Mouse (Mus musculus): Measurements from ENCODE around the gene L3mbtl3.

The L3mbtl3 gene

DNA sequence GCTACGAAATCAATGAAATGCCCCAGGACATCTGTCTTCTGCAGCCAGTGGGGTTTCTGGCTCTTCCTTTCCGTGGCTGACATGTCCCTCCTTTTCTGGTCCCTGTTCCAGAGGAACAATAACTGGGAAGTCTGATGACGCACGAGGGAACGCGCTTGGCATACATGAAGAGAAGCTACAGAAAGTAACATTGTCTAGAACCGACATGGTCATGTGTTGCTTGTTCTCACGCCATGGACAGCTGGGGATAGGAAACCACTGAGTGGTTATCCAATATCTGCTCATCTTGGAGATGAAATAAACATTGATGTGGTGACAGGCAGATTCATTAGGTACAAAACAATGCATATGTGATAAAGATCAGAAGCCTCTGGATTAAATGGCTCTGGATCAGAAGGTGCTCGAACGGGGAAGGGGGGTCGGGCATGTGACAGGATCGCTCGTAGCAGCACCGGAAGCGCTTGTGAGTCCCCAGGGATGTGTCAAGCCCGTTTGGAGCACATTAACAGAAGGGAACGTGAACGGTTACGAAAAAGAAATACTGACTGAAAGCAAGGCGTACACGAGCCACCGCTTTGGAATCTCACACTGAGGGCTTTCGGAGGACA lies 37.8 kb downstream of the L3mbtl3 start:
- no peak for DNase-seq (ENCODE audit: low read depth, low spot score)

DNA sequence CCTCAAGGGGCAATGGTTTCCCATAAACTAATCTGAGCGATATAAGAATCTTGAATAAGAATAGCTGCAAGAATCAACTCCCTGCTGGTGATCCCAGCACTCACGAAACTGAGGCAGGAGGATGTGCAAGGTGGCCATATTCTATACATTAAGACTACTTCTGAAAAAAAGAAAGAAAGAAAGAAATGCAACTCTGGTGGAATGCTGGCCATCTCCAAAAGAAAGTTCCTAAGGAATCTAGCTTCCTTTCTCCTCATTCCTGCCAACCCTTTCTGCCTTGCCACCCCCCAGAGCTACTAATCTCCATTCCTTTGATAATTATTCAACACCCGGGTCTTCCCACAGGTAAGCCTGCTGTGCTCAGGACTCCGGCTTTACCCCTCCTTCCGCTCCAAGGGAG lies 41.8 kb downstream of the L3mbtl3 start:
- DNase-seq (ENCODE audit: low read depth, low spot score), result no peak

DNA sequence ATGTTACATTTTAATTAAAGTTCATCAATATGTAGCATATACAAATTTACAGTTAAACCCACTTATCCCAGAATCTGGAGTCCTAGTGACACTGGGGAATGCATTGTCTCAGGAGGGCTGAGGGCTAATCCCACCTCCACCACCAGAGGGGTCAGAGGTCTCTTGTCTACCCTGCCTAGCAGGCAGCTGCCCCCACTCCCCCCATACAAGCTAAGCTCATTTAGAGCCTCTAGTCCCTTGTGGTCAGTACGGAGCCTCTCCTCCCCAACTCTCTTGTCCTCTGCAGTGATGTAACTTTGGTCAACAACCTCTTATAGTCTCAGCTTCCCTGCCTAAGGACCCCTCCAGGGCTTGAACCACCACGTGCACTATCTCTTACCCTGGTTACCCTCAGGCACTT lies 43.0 kb downstream of the L3mbtl3 start:
- DNase-seq (ENCODE audit: low read depth, low spot score), result no peak

DNA sequence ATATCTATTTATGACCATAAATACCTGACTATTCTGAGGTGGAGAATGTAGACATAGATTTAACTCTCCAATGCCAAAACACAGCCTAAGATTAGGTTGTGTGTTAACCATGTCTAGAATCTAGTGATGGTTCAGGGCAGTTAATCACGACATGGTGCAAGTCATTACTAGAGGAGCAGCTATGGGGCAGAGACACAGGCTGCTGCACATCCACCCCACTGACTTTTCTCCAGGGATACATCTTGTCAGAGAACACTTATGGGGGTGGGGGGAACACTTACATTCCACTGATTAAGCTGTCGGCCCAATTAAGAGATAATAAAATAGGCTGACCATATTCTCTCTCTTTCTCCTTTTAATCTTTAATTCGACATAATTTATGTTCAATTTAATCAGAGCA lies 46.9 kb downstream of the L3mbtl3 start:
- no peak for DNase-seq (ENCODE audit: low read depth, low spot score)

DNA sequence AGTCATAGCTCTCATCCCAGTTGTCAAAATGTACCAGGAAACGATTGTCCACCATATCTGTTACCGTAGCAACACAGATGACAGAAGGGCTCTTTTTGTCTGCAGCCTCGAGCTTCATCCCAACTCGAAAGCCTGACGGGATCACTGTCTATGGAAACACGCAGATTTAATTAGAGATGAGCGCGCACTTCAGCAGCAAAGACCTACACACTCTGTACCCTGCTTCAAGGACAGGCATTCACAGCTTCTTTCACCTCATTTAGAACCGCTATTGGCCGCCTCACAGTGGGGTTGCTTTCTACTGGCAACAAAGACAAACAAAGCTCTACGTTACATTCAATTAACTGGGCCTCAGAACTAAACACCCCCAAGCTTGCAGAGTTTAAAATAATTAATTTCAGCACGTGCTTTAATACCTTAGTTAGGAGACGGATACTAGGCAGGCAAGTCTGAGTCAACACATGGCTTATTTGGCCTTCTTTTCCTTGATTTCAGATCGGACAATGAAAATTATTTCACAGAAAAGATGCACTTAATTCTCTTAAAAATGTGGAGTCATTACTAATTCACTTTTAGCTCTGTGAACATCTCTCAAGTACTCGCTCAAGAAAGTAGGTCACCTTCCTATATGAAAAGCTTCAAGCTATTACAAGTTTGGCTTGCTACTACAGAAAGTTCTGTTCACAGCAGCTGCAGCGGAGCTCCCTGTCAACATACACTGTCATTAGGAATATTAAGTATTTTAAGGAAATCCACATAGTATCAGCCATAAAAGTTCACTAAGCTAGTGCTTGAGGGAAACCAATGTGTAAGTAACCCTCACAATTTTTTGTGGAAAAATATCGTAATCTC lies 47.9 kb downstream of the L3mbtl3 start:
- no peak for DNase-seq (ENCODE audit: low read depth, low spot score)

DNA sequence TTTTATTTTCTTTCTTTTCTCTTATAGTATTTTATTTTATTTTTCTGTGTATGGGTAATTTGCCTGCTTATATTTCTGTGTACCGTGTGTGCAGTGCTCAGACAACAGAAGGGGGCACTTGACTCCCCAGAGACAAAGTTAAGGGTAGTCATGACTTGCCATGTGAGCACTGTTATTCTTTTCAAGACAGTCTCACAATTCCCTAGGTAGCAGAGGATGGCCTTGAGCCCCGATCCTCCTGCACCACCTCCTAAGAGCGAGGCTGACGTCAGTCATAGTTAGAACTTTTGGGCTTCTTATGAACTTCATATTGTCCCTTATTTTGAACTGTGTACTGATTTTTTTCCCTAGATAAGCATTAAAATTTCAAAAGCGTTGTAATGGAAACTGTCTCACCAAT lies 48.5 kb downstream of the L3mbtl3 start:
- no peak for DNase-seq (ENCODE audit: low read depth, low spot score)

DNA sequence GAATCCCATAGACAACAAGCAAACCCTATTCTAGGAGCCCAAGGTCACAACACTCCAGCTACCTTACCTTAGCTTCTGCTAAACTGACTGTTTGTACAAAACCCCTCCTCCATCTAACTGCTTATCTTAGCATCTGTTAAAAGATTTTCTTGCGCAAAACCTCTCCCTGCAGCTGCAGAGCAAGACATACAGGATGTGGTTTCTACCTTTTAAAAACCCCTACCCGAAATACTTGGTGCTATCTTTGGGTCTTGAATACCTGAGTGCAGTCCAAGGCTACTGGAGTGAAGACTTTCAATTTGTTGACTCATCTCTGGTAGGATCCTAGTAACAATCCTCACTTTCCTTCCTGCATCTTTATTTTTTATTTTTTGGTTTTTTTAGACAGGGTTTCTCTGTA lies 50.5 kb downstream of the L3mbtl3 start:
- no peak for DNase-seq (ENCODE audit: low read depth, low spot score)

DNA sequence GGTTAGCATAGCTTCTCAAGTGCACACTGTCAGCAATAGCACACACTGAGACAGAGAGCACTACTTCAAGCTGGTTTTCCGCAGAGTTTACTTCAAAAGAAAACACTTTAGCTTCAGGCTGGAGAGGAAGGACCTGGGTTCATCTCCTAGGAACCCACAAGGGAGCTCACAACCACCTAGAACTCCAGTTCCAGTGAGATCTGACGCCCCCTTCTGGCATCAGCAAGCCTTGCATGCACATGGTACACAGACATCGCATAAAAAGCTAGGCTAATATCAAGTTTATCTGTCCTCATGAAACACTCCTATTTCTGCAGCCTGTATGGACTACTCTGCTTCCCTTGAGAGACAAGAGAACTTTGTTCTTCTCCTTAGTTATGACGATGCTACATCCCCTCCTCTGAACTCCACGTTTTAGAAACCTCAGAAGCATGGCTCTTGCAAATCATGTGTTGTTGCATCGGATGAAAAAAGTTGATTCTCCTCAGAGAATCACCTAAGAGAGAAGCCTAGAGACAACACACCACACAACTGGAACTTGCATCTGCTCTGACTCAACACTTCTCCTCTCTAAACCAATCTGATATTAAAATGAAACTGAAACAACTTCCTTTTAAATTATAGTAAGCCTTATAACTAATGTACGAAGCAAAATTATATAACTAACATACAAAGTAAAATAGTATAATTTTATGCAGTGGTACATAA lies 53.3 kb downstream of the L3mbtl3 start:
- DNase-seq (ENCODE audit: low read depth, low spot score), result no peak

DNA sequence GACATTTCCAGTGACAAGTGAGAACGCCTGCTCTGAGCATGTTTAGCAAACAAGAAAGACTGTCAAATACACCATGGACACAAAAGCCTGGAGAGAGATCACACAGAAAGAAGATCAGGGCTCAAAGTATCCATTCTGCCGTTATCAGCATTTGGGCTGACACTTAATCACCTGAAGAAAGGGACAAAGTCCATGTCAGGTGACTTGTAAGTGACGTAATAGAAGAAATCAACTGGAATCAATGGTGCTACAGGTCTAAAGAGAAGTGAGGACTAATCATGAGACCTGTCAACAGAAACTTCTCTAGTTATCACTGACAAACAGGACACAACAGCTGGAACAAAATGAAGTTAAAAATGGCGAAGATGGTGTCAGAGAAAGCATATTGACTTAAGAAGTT lies 55.1 kb downstream of the L3mbtl3 start:
- DNase-seq (ENCODE audit: low read depth, low spot score), result no peak

DNA sequence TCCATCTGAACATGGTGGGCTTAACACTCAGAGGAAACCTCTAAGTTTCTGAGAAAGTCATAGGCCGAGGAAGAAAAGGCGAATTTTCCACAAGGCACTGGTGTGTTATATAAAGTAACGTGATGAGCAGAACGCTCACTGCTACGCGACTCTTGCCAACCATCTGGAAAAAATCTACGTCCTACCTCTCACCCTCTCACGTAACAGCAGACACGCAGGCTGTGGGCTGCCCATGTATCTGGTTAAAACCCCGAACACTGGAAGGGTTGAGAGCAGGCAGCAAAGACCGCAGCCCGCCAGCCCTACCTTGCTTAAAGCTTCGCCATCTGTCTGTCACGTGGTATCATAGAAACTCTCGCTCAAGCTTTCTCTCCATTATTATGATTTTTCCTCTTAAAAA lies 61.4 kb downstream of the L3mbtl3 start:
- DNase-seq (ENCODE audit: low read depth, low spot score), result peak; percentile 34

DNA sequence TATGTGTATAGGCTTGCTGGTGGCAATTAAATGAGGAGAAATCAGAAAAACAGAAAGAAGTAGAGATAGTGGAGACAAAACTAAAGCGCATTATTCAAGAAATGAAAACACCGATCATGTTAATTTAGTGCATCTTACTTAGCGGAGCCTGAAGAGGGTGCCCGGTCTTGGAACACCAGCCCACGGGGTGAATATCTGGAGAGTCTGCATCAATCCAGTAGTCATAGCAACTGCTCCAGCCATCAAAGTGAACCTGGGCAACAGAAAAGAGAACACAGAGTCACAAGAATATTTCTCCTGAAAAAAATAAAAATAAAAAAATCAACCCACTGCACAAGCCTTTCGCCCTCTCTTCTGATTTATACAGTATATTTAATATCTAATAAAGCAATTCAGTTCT lies 72.3 kb downstream of the L3mbtl3 start:
- DNase-seq (ENCODE audit: low read depth, low spot score), result no peak

DNA sequence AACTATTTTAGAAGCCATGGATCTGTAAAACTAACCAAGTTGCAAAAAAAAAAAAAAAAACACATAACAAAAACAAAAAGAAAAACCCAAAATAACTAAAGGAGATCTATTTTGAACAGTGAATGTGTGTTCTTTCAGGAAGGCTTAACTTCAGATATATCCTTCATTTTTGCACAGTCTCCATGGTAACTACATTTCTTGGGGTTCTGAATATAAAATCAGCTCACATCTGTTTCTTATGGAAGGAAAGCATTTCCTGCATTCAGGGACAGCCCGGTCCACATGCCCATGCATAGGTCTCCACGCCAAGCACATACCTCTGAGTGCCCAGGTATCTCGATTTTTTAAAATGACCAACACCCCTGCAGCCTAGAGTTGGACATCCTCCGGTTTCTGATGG lies 73.4 kb downstream of the L3mbtl3 start:
- DNase-seq (ENCODE audit: low read depth, low spot score), result peak; percentile 52

DNA sequence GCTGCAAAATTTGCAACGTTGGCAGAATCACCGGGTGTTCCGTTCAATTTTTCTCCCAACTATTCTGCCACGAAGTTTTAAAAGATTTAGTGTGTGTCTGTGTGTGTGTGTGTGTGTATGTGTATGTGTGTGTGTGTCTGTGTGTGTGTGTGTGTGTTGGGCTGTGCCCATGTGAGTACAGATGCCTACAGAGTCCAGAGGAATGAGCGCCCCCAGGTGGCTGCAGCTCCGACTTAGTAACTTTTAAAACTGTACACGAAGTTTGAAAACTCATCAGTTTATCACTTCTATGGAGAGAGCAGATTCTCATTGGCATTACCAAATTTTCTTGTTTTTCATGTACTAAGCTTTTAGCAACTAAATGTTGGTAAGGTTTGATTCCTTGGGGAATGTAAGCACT lies 78.1 kb downstream of the L3mbtl3 start:
- DNase-seq (ENCODE audit: low read depth, low spot score), result no peak

DNA sequence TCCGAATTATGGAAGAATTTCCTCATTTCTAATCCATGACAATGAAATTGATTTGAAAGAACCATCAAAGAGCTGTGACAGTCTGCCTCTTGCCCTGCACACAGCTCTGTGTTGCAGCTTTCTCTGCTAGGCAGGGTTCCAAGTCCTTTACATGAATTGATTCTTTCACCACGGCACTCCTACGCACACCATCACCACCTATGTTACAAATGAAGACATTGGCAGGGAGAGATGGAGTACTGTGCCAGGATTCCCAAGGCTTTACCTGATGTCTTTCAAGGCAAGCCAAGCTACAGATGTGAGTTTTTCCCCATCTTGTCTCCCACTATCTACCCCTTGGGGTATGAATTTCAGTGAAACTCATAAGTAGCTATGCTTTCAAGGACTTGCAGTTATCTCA lies 78.6 kb downstream of the L3mbtl3 start:
- DNase-seq (ENCODE audit: low read depth, low spot score), result peak; percentile 79

DNA sequence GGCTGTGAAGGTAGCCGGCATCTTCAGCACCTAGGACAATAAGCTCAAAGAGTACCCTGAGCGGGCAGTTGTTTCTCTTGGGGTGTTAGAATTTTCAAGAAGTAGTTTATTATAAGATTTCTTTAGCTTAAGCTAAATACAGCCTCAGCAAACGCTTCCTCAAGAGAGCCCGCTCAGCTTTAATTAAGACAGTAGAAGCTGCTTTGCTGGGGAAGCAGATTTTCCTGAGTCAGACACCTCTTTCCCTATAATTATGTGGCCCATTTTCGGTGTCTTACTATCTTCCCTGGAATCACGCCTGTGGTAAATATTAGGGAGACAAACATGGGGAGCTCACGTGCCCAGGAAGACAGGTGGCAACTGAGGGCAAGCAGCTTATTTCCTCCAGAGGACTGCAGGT lies 88.6 kb downstream of the L3mbtl3 start:
- peak; percentile 33 for DNase-seq (ENCODE audit: low read depth, low spot score)

DNA sequence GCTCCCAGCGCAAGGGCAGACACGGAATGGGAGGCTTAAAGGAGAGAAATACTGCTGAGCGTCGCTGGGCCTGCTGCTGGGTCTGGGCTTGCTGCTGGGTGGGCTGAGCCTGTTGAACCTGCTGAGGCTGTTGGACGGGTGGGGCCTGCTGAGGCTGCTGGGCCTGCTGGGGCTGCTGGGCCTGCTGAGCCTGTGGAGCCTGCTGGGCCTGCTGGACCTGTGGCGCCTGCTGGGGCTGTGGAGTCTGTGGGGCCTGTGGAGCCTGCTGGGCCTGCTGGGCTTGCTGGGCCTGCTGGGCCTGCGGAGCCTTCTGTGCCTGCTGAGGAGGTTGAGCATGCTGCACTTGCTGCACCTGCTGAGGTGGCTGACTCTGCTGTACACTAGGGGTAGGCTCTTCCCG lies 95.8 kb downstream of the L3mbtl3 start:
- no peak for DNase-seq (ENCODE audit: low read depth, low spot score)

DNA sequence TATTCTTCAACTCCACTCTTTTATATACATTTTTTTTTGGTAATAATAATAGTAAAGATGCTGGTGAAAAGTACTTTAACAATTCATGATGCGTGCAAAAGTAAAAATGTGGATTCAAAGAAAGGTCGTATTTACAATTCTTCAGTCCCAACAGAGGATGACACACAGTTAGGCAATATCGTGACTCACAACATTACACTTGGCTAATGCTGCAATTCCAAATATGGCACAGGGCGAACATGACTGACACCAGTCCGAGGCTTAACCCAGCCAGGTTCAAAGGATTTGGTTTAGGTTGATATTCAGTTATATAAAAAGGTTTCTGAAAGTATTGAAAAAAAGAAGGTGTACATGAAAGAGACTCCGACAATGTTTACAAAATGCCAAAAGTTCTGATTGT lies 100.4 kb downstream of the L3mbtl3 start:
- no peak for DNase-seq (ENCODE audit: low read depth, low spot score)

DNA sequence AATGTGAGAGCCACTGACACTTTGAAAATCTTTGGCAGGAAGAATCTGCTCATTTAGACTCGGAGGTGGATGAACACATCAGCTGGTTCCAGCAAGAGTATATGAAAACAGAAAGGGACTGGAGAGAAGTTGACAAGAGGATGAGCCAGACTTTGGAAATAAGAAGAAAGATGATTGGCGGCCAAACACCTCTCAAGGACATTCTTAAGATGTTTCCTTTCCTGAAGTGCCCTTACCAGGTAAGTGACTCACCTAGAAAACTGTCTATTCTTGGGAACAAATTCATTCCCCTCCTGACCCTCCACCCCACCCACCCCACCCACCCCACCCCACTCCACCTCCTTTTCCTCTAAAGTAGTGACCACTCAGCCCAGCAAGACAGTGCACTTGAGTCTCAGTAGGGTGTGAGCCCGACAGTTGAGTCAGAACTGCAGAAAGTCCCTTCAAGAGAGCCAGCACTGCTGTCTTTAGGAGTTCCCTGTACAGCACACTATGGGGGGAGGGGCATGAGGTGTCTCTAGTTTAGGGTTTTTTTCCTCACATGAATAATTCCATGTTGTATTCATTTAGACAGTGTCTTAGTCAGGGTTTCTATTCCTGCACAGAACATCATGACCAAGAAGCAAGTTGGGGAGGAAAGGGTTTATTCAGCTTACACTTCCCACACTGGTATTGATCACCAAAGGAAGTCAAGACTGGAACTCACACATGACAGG lies 111.9 kb downstream of the L3mbtl3 start:
- no peak for DNase-seq (ENCODE audit: low read depth, low spot score)

DNA sequence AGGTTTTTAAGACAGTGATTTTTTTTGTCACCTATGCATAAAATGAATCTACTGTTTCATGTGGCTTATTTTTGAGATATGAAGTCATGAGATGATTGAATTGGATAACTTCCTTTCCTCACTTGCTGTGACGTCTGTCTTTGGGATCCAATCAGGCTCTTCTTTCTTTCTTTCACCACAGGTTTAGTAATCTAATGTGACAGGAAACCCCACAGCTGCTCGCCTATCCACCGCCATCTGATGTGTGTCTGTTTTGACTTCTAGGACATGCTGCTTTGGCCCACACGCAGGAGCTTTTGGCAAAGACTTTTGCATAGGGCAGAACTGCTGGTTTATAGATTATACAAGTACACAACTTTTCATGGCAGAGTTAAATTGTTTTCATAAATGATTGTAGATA lies 115.9 kb downstream of the L3mbtl3 start:
- no peak for DNase-seq (ENCODE audit: low read depth, low spot score)

DNA sequence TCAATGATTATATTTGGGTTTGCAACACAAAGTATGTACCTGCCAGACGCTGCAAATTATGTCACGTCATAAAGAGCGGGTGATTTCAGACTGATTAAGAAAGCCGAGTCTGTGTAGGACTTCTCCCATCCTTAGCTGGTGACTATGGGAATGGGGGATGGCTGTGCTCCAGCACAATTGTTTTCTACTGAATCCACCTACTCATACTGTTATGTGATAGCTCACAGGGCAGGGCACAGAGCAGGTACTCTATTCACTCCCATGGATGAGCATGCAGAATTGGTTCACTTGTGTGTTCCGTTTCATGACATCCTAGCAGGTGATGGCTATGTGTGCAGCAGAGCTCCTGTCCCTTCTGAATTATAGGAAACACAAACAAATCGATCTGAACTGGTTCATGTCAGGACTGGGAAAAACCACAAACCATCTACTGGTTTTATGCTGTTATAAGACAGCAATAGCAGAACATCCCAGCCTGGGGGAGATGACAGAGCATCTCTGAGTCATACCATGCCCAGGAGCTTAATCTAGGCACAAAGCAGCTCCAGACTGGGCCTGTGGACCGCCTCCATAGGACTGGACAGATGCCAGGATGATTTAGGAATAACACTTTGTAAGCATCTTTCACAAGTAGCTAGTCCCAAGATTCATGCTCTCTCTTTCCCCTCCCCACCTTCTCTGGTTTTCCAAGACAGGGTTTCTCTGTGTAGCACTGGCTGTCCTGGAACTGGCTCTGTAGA lies 126.2 kb downstream of the L3mbtl3 start:
- DNase-seq (ENCODE audit: low read depth, low spot score), result peak; percentile 90

DNA sequence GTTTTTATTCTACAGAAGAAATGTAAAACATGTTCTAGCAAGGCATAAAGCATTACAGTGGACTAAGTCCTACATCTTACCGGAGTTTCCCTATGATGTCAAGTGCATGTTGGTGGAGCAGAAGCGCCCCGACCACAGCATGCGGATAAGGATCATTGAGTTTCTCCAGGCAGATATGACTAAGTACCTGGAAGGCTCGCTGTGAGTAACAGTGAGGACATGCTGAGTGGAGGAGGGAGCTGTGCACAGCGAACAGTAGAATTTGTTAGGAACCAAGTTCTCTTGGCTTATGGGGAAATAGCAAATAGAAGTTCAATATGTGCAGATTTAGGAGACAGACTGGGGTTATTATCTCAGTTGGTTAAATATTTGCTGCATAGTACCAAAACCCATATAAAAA lies 131.3 kb downstream of the L3mbtl3 start:
- no peak for DNase-seq (ENCODE audit: low read depth, low spot score)

All from telencephalon, adult 2 months (tissue).